Mouse (Mus musculus): ENCODE data around the gene Tspo. TPM values are rescaled to one million over a fixed set of nuclear protein-coding genes. Genes with fewer than 3 reads are reported as not detected.
A peak's percentile ranks its signal among the peaks of the same experiment; 100 is the strongest.

Tspo gene
- polyA plus RNA-seq (2015; fragmentation: Nextera tagmentation; extraction: Ambion mirVana), result 94.5 and 118 TPM in 2 replicates

- H3K4me3 ChIP-seq (replicated peaks), result peak within 1 kb of the TSS; percentile 56
- peak within 1 kb of the TSS; percentile 66 for H3K27ac ChIP-seq
- peak within 1 kb of the TSS; percentile 54; the same call in 1 of the 2 replicates for H3K9ac ChIP-seq
- WGBS, result under 1% methylated on average over 28 of the region's 28 CpGs
- no peaks in the 10 kb centered on the region for H3K36me3 ChIP-seq
- H3K4me2 ChIP-seq, result peak within 1 kb of the TSS; percentile 96
- ATAC-seq (ENCODE audit: insufficient read depth, low FRiP score, low read depth), result peak; percentile 67
- H3K27me3 ChIP-seq (replicated peaks), result no peaks in the 10 kb centered on the region
- peaks cover 17% of the 10 kb centered on the region for H3K4me1 ChIP-seq
- H3K9me3 ChIP-seq, result no peaks in the 10 kb centered on the region
These were observed at the start of gene Tspo, which contains the start of gene Mcat for GRCm38 (mm10) chr15:83563327-83563856. Gene Tspo, plus strand, starts transcription at chr15:83563592. Gene Mcat, minus strand, starts transcription at chr15:83563787.

- Histone ChIP-seq H3K27me3 (replicated peaks) (no peaks in the 10 kb centered on the region), H3K4me2 (no peak overlapping the region), H3K27ac (no peak overlapping the region), H3K4me3 (replicated peaks) (no peak overlapping the region), H3K9ac (no peak overlapping the region), H3K9me3 (no peaks in the 10 kb centered on the region), H3K36me3 (no peaks in the 10 kb centered on the region), H3K4me1 (peaks cover 11% of the 10 kb centered on the region; the same call in 1 of the 2 replicates)
- ATAC-seq (ENCODE audit: insufficient read depth, low FRiP score, low read depth), result no peak
- WGBS, result 60% methylated on average over 5 of the region's 5 CpGs
These were observed 48.4 kb upstream of the Tspo start for GRCm38 (mm10) chr15:83515018-83515417.

- Histone ChIP-seq H3K4me1 (peaks cover 12% of the 10 kb centered on the region), H3K4me3 (replicated peaks) (no peak overlapping the region), H3K4me2 (peak overlapping the region; percentile 32; the same call in 1 of the 2 replicates), H3K27ac (no peak overlapping the region), H3K36me3 (no peaks in the 10 kb centered on the region), H3K9me3 (no peaks in the 10 kb centered on the region), H3K9ac (no peak overlapping the region), H3K27me3 (replicated peaks) (no peaks in the 10 kb centered on the region)
- peak; percentile 27; the same call in 1 of the 2 replicates for ATAC-seq (ENCODE audit: insufficient read depth, low FRiP score, low read depth)
- 30% methylated on average over 20 of the region's 20 CpGs for WGBS
These were observed 45.0 kb upstream of the Tspo start for GRCm38 (mm10) chr15:83518215-83519048.

GRCm38 (mm10) chr15:83520861-83521382 lies 42.5 kb upstream of the Tspo start:
- Histone ChIP-seq H3K27me3 (replicated peaks) (peaks cover 11% of the 10 kb centered on the region), H3K27ac (no peak overlapping the region), H3K4me3 (replicated peaks) (no peak overlapping the region), H3K4me1 (peaks cover 21% of the 10 kb centered on the region), H3K9ac (no peak overlapping the region), H3K4me2 (no peak overlapping the region), H3K36me3 (no peaks in the 10 kb centered on the region), H3K9me3 (no peaks in the 10 kb centered on the region)
- no peak for ATAC-seq (ENCODE audit: insufficient read depth, low FRiP score, low read depth)
- WGBS, result 77% methylated on average over 6 of the region's 6 CpGs

GRCm38 (mm10) chr15:83523196-83523595 lies 40.2 kb upstream of the Tspo start:
- H3K27ac ChIP-seq, result no peak overlapping the region
- H3K4me2 ChIP-seq, result no peak overlapping the region
- H3K4me3 ChIP-seq (replicated peaks), result no peak overlapping the region
- H3K4me1 ChIP-seq, result peaks cover 34% of the 10 kb centered on the region
- H3K27me3 ChIP-seq (replicated peaks), result peaks cover 34% of the 10 kb centered on the region
- no peaks in the 10 kb centered on the region for H3K36me3 ChIP-seq
- no peak for ATAC-seq (ENCODE audit: insufficient read depth, low FRiP score, low read depth)
- H3K9me3 ChIP-seq, result no peaks in the 10 kb centered on the region
- no peak overlapping the region for H3K9ac ChIP-seq
- WGBS, result 23% methylated on average over 7 of the region's 7 CpGs

GRCm38 (mm10) chr15:83523638-83524332 lies 39.6 kb upstream of the Tspo start:
- no peak for ATAC-seq (ENCODE audit: insufficient read depth, low FRiP score, low read depth)
- H3K9ac ChIP-seq, result no peak overlapping the region
- H3K4me2 ChIP-seq, result no peak overlapping the region
- no peaks in the 10 kb centered on the region for H3K9me3 ChIP-seq
- H3K36me3 ChIP-seq, result no peaks in the 10 kb centered on the region
- WGBS, result 50% methylated on average over 14 of the region's 14 CpGs
- peaks cover 29% of the 10 kb centered on the region for H3K4me1 ChIP-seq
- no peak overlapping the region for H3K27ac ChIP-seq
- peaks cover 35% of the 10 kb centered on the region for H3K27me3 ChIP-seq (replicated peaks)
- no peak overlapping the region for H3K4me3 ChIP-seq (replicated peaks)

GRCm38 (mm10) chr15:83524333-83524729 lies 39.1 kb upstream of the Tspo start:
- no peak overlapping the region for H3K4me2 ChIP-seq
- H3K9ac ChIP-seq, result no peak overlapping the region
- H3K27ac ChIP-seq, result no peak overlapping the region
- ATAC-seq (ENCODE audit: insufficient read depth, low FRiP score, low read depth), result no peak
- no peak overlapping the region for H3K4me3 ChIP-seq (replicated peaks)
- peaks cover 27% of the 10 kb centered on the region for H3K4me1 ChIP-seq
- no peaks in the 10 kb centered on the region for H3K36me3 ChIP-seq
- peaks cover 35% of the 10 kb centered on the region for H3K27me3 ChIP-seq (replicated peaks)
- H3K9me3 ChIP-seq, result no peaks in the 10 kb centered on the region
- WGBS, result 75% methylated on average over 3 of the region's 3 CpGs

GRCm38 (mm10) chr15:83526424-83527091 lies 36.8 kb upstream of the Tspo start, which contains the start of gene Bik:
Gene Bik, plus strand, starts transcription at chr15:83526862.
- H3K4me1 ChIP-seq, result peaks cover 30% of the 10 kb centered on the region
- H3K9ac ChIP-seq, result peak within 1 kb of the TSS; percentile 29; the same call in 1 of the 2 replicates
- H3K4me2 ChIP-seq, result peak within 1 kb of the TSS; percentile 97
- under 1% methylated on average over 45 of the region's 45 CpGs for WGBS
- peak within 1 kb of the TSS; percentile 54 for H3K4me3 ChIP-seq (replicated peaks)
- H3K36me3 ChIP-seq, result no peaks in the 10 kb centered on the region
- no peak within 1 kb of the TSS for H3K27ac ChIP-seq
- H3K27me3 ChIP-seq (replicated peaks), result peaks cover 35% of the 10 kb centered on the region
- ATAC-seq (ENCODE audit: insufficient read depth, low FRiP score, low read depth), result peak; percentile 58; the same call in 1 of the 2 replicates
- no peaks in the 10 kb centered on the region for H3K9me3 ChIP-seq

GRCm38 (mm10) chr15:83527092-83527437 lies 36.3 kb upstream of the Tspo start:
- Histone ChIP-seq H3K9ac (peak overlapping the region; percentile 29; the same call in 1 of the 2 replicates), H3K4me1 (peaks cover 30% of the 10 kb centered on the region)
- 1% methylated on average over 26 of the region's 26 CpGs for WGBS

GRCm38 (mm10) chr15:83527747-83528146 lies 35.6 kb upstream of the Tspo start:
- peak overlapping the region; percentile 54; the same call in 1 of the 2 replicates for H3K4me3 ChIP-seq (replicated peaks)

More at GRCm38 (mm10) chr15:83527092-83527437, 36.3 kb upstream of the Tspo start:
- Histone ChIP-seq H3K27ac (no peak overlapping the region), H3K27me3 (replicated peaks) (peaks cover 35% of the 10 kb centered on the region), H3K36me3 (no peaks in the 10 kb centered on the region), H3K9me3 (no peaks in the 10 kb centered on the region), H3K4me3 (replicated peaks) (peak overlapping the region; percentile 54), H3K4me2 (peak overlapping the region; percentile 97)
- ATAC-seq (ENCODE audit: insufficient read depth, low FRiP score, low read depth), result no peak

GRCm38 (mm10) chr15:83528892-83529291 lies 34.5 kb upstream of the Tspo start:
- Histone ChIP-seq H3K9ac (no peak overlapping the region), H3K27me3 (replicated peaks) (peaks cover 35% of the 10 kb centered on the region), H3K36me3 (no peaks in the 10 kb centered on the region), H3K4me1 (peaks cover 22% of the 10 kb centered on the region), H3K27ac (no peak overlapping the region), H3K9me3 (no peaks in the 10 kb centered on the region), H3K4me2 (no peak overlapping the region), H3K4me3 (replicated peaks) (no peak overlapping the region)
- WGBS, result 52% methylated on average over 4 of the region's 4 CpGs
- ATAC-seq (ENCODE audit: insufficient read depth, low FRiP score, low read depth), result no peak

More at GRCm38 (mm10) chr15:83527747-83528146, 35.6 kb upstream of the Tspo start:
- WGBS, result 72% methylated on average over 2 of the region's 2 CpGs
- no peak overlapping the region for H3K9ac ChIP-seq
- peak overlapping the region; percentile 97 for H3K4me2 ChIP-seq
- peaks cover 35% of the 10 kb centered on the region for H3K27me3 ChIP-seq (replicated peaks)
- H3K36me3 ChIP-seq, result no peaks in the 10 kb centered on the region
- H3K27ac ChIP-seq, result no peak overlapping the region
- peaks cover 30% of the 10 kb centered on the region for H3K4me1 ChIP-seq
- H3K9me3 ChIP-seq, result no peaks in the 10 kb centered on the region
- no peak for ATAC-seq (ENCODE audit: insufficient read depth, low FRiP score, low read depth)

All from stomach, embryonic 15.5 days (tissue).